Mouse (Mus musculus) bone marrow, adult 2 months (tissue): ENCODE measurements around the gene Egfr.
A peak's percentile ranks its signal among the peaks of the same experiment; 100 is the strongest.

ENCODE experiments used
- CTCF ChIP-seq: fragments of 200-500 bp; IDR thresholded peaks from 2 replicates; pipeline ENCODE4 v1.5.1; 2011; ENCODE audit warnings: low read length, control low read depth; ENCODE audit not compliant: control insufficient read depth, insufficient read depth
- POLR2A ChIP-seq: fragments of 200-500 bp; IDR thresholded peaks from 2 replicates; pipeline ENCODE4 v1.6.1; 2011; ENCODE audit warnings: low read depth, mild to moderate bottlenecking, control low read depth, low read length, borderline replicate concordance; ENCODE audit not compliant: control insufficient read depth

DNA sequence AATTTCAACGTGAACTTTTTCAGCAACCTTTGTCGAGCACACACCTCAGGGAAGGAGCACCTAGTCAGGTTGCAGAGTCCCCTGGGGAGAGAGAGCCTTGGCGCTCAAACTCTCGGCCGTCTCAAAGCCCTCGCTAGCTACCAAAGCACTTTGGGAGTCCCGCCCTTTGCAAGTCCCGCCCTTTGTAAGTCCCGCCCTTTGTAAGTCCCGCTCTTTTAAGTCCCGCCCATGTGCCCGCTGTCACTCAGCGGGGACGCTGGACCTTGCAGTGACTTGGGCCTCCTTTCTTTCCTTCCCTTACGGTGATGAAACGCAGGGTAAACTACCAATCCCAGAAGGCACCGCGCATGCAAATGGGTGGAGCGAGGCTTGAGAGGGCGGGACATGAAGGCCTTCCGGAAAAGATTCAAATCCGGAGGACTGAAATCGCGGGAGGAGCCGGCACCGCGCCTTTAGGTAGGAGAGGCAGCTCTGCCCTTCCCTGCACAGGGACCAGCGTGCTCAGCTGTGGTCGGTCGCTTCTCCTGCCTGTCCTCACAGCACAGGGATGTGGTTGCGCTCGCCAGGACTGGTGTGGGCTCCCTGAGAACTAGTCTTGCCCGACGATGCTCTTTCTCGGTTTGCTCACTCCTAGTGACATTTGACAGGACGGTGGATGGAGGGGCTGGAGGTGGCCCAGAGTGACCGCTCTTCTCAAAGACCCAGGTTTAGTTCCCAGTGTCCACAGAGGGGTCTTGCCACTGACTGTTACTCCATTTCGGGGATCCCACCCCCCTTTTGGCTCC, 199.2 kb downstream of the Egfr start, which contains the start of gene Fbxo48:
- TF ChIP-seq CTCF (no peak), POLR2A (peak; percentile 97)
